Mouse (Mus musculus) CH12.LX (cell line): Measurements from ENCODE around the gene Grhl1.

Experiments used
- CTCF ChIP-seq, 2 experiments: IDR thresholded peaks in 1 of 2; conservative IDR thresholded peaks in 1 of 2; 2 replicates each; pipeline ENCODE4 v1.5.1; 2011 to 2012; ENCODE audit warnings: low read depth in 2 of 2, low read length in 2 of 2, improper control_type of control experiment in 1 of 2, inconsistent platforms in 1 of 2, mild to moderate bottlenecking in 1 of 2, moderate library complexity in 1 of 2
- E2F4 ChIP-seq: IDR thresholded peaks from 2 replicates; pipeline ENCODE4 v1.6.1; 2011; ENCODE audit warnings: low read depth, low read length, improper control_type of control experiment; ENCODE audit not compliant: insufficient replicate concordance
- EP300 ChIP-seq: IDR thresholded peaks from 2 replicates; pipeline ENCODE4 v1.6.1; 2011; ENCODE audit warnings: low read length, improper control_type of control experiment
- GABPA ChIP-seq: IDR thresholded peaks from 2 replicates; pipeline ENCODE4 v1.6.1; 2012; ENCODE audit warnings: low read depth, low read length, improper control_type of control experiment, inconsistent platforms; ENCODE audit not compliant: insufficient replicate concordance
- MAFK ChIP-seq: IDR thresholded peaks from 2 replicates; pipeline ENCODE4 v1.6.1; 2011; ENCODE audit warnings: low read length, improper control_type of control experiment; ENCODE audit not compliant: insufficient replicate concordance
- MEF2A ChIP-seq: IDR thresholded peaks from 2 replicates; pipeline ENCODE4 v1.6.1; 2014; ENCODE audit warnings: low read depth, mild to moderate bottlenecking, inconsistent platforms, low read length, improper control_type of control experiment, borderline replicate concordance
- POLR2AphosphoS2 ChIP-seq: IDR thresholded peaks from 2 replicates; pipeline ENCODE4 v1.6.1; 2011; ENCODE audit warnings: low read depth, low read length, improper control_type of control experiment
- TCF12 ChIP-seq: IDR thresholded peaks from 2 replicates; pipeline ENCODE4 v1.6.1; 2014; ENCODE audit warnings: low read depth, mild to moderate bottlenecking, inconsistent platforms, low read length, improper control_type of control experiment
- ZC3H11A ChIP-seq: IDR thresholded peaks from 2 replicates; pipeline ENCODE4 v1.6.1; 2012; ENCODE audit warnings: low read depth, mild to moderate bottlenecking, inconsistent platforms, low read length, improper control_type of control experiment

- TF ChIP-seq EP300: no peak
- no peak for TF ChIP-seq POLR2AphosphoS2
- TF ChIP-seq ZC3H11A: no peak
- TF ChIP-seq E2F4: no peak
- TF ChIP-seq MEF2A: peak; percentile 68; the same call in 1 of the 2 replicates
- TF ChIP-seq GABPA: no peak
- no peak; the same call in 1 of the 2 replicates for TF ChIP-seq TCF12
- no peak for TF ChIP-seq CTCF (conservative IDR thresholded peaks at IDR 0.05 in 1 of 2, IDR thresholded peaks at IDR 0.05 in 1 of 2; ENCODE audit: low read depth in 2 of 2, low read length in 2 of 2)
- TF ChIP-seq MAFK: no peak
Observed at GRCm38 (mm10) chr12:24651063-24651557, 79.0 kb downstream of the Grhl1 start, which contains the start of gene Klf11.
